Mouse (Mus musculus) erythroblast, embryonic 14.5 days (primary cell): ENCODE results near the gene Cpm. TPM values are rescaled to one million over a fixed set of nuclear protein-coding genes. Genes with fewer than 3 reads are reported as not detected.

Source experiments
- H3K27me3 ChIP-seq: 2 replicates; pipeline ENCODE4 v1.6.1; 2012; ENCODE audit warnings: inconsistent platforms; ENCODE audit not compliant: control insufficient read depth
- H3K36me3 ChIP-seq: 2 replicates; pipeline ENCODE4 v1.6.1; 2012; ENCODE audit warnings: mild to moderate bottlenecking, inconsistent platforms; ENCODE audit not compliant: control insufficient read depth
- H3K4me1 ChIP-seq: 2 replicates; pipeline ENCODE4 v1.6.1; 2012; ENCODE audit warnings: inconsistent platforms; ENCODE audit not compliant: control insufficient read depth
- H3K4me3 ChIP-seq: replicated peaks from 2 replicates; pipeline ENCODE3; 2012; ENCODE audit warnings: moderate library complexity, mild to moderate bottlenecking, inconsistent platforms
- H3K9me3 ChIP-seq: 2 replicates; pipeline ENCODE4 v1.6.1; 2012; ENCODE audit warnings: low read length, inconsistent platforms, mixed read lengths; ENCODE audit not compliant: control insufficient read depth
- GATA1 ChIP-seq: IDR thresholded peaks from 2 replicates; pipeline ENCODE4 v1.6.1; 2012; ENCODE audit warnings: low read length, inconsistent platforms, mixed read lengths
- TAL1 ChIP-seq: IDR thresholded peaks from 3 replicates; pipeline ENCODE4 v1.6.1; 2012; ENCODE audit warnings: low read length, inconsistent platforms, mixed read lengths
- polyA plus RNA-seq: library from polyadenylated mRNA; stranded (reverse); fragments of >175 nt; gene quantifications from 2 replicates; pipeline ENCODE4 v1.2.3, GENCODE M21; 2012

Gene Cpm
- polyA plus RNA-seq, 1 experiment = not detected

DNA sequence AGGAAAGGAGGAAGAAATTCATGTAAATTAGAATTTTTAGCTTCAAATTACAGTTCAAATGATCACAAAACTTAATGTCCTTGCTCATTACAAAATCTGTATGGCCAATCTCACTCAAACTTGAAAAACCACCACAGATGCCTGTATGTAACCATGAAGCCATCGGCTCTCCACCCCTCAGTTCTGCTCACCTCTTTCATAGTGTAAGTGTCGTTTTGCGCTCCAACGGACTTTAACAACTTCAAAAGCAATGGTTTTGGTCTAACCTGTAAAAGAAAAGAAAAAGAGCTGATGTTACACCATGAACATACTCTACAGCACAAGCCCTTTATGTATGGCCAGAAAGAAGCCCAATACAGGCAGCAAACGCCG, 75.7 kb downstream of the Cpm start:
- H3K4me1 ChIP-seq = peaks cover 19% of the 10 kb centered on the region
- H3K4me3 ChIP-seq = no peak overlapping the region
- H3K27me3 ChIP-seq = no peaks in the 10 kb centered on the region
- peaks cover 84% of the 10 kb centered on the region for H3K36me3 ChIP-seq
- H3K9me3 ChIP-seq = no peaks in the 10 kb centered on the region
- TF ChIP-seq GATA1 = no peak
- TF ChIP-seq TAL1 = no peak

DNA sequence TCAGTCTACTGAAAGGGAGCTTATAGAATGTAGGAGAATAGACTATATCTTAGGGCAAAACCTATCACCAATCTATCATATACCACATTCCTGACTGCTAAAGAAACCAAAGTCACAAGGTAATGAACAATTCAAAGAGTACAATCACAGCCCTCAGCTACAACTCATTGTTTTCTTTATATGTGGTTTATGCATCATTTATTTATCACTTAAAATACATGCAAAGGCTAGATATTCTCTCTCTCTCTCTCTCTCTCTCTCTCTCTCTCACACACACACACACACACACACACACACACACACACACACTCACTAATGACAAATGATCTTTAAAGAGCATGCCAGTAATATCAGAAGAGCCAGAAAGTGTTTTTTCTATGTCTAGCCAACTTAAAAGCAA, 76.5 kb downstream of the Cpm start:
- no peak for TF ChIP-seq GATA1
- no peak for TF ChIP-seq TAL1
- Histone ChIP-seq H3K4me3 (no peak overlapping the region), H3K9me3 (no peaks in the 10 kb centered on the region), H3K27me3 (no peaks in the 10 kb centered on the region), H3K36me3 (peaks cover 75% of the 10 kb centered on the region), H3K4me1 (peaks cover 19% of the 10 kb centered on the region)

DNA sequence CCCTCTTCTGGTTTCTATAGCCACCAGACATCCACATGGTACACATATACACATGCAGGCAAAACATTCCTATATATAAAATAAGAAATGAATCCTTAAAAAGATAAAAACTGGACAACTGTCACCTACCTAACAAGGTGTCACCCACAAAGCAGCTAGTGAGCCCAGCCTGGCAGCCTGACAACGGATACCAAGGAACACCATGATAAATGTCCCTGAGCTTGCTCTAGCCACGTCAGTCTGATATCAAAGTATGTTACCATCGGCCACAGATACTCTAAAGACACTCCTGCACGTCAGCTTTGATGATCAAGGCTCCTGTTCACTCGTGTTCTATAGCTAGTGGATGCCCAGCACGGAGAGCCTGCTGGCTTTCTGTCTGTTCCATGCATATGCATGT, 77.1 kb downstream of the Cpm start:
- Histone ChIP-seq H3K27me3 (no peaks in the 10 kb centered on the region), H3K4me3 (no peak overlapping the region), H3K9me3 (no peaks in the 10 kb centered on the region), H3K36me3 (peaks cover 69% of the 10 kb centered on the region), H3K4me1 (peaks cover 25% of the 10 kb centered on the region)
- TF ChIP-seq TAL1 = no peak
- TF ChIP-seq GATA1 = no peak

DNA sequence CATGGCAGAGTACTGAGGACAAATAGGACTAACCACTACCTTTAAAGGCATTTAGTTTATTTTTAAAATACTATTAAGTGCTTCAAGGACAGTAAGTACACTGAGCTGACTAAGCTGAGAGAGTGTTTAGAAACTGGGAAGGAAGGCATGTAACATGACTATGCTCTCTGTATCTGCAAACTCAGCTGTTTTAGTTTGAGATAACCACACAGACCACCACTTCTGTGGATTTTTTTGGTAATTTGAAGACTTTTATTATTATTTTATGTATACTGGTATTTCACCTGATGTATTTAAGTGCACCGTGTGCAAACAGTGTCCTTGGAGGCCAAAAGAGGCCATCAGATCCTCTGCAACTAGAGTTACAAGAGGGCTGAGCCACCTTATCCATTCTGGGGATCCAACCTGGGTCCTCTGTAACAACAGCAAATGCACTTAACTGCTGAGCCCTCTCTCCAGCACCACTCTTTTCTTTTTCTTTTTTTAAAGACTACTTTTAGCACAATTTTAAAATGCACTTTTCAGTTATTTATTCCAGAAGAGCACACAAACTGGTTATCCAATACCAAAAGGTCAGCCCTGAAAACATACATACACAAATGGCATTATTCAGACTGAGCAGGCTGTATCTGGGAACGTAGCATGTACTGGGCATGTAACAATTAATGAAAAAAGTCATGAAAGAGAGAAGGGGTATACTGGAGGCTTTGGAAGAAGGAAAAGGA, 78.0 kb downstream of the Cpm start:
- Histone ChIP-seq H3K36me3 (peaks cover 60% of the 10 kb centered on the region), H3K4me1 (peaks cover 30% of the 10 kb centered on the region), H3K4me3 (no peak overlapping the region), H3K27me3 (no peaks in the 10 kb centered on the region), H3K9me3 (no peaks in the 10 kb centered on the region)
- TF ChIP-seq TAL1 (no peak), GATA1 (no peak)

DNA sequence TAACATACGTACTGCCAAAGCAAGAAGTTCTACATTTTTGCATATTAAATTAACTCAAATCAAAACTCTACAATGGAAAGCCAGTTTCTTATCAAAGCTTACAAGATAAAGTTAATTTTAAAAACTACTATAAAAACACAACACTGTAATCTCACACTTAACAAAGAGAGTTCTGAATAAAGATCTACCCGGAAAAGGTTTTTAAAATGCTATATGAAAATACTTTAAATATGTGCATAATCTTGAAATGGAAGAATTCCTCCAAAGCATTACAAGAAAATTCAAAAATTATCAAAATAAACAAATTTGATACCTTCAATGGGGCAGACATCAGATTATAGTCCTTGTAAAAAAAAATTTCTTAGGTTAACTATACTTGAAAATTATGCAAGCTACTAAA, 79.1 kb downstream of the Cpm start:
- peak overlapping the region; percentile 98 for H3K4me3 ChIP-seq
- H3K4me1 ChIP-seq = peaks cover 30% of the 10 kb centered on the region
- TF ChIP-seq GATA1 (no peak), TAL1 (no peak)

DNA sequence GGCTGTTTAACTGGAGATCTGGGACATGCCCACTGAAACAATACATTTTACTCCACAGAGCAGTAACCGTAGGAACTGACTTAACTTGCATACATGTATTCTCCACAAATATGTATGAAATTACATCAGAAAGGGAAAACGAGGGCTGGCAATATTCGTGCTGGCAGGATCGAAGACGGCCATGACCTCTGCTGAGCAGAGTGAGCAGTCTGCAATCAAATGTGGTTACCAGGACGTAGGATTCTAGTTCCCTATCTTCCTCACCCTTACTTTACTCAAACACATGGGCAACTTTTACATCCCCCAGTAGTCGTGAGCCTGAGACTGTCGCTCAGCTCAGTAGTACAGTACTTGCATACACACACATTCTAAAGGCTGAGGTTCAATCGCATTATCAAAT, 79.6 kb downstream of the Cpm start:
- no peaks in the 10 kb centered on the region for H3K9me3 ChIP-seq
- peaks cover 30% of the 10 kb centered on the region for H3K4me1 ChIP-seq
- H3K27me3 ChIP-seq = no peaks in the 10 kb centered on the region
- peaks cover 45% of the 10 kb centered on the region for H3K36me3 ChIP-seq
- H3K4me3 ChIP-seq = peak overlapping the region; percentile 98
- TF ChIP-seq GATA1 (no peak), TAL1 (no peak)

More for the DNA sequence above, 79.1 kb downstream of the Cpm start:
- H3K27me3 ChIP-seq = no peaks in the 10 kb centered on the region
- H3K9me3 ChIP-seq = no peaks in the 10 kb centered on the region
- H3K36me3 ChIP-seq = peaks cover 50% of the 10 kb centered on the region

DNA sequence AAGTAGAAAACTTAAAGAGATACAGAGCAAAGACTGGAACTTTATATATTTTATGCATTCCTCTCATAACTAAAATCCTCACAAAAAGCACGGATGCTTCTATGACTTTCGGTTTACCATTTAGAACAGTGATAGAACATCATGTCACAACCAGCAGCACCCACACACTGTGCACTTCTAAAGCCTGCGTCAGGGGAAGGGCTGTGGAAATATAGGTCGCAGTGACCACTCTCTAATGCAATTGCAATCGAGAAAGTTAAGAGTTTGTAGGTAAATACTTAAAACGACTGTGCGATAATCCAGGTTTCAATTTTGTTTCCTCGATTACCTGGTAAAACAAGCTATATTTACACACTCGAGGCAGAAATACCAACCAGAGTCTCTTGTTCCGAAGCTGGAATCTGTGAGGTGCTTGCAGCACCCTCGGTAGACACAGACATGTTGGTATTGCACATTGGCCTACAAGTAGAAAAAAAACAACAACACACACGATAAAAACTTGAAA, 80.1 kb downstream of the Cpm start:
- no peaks in the 10 kb centered on the region for H3K27me3 ChIP-seq

DNA sequence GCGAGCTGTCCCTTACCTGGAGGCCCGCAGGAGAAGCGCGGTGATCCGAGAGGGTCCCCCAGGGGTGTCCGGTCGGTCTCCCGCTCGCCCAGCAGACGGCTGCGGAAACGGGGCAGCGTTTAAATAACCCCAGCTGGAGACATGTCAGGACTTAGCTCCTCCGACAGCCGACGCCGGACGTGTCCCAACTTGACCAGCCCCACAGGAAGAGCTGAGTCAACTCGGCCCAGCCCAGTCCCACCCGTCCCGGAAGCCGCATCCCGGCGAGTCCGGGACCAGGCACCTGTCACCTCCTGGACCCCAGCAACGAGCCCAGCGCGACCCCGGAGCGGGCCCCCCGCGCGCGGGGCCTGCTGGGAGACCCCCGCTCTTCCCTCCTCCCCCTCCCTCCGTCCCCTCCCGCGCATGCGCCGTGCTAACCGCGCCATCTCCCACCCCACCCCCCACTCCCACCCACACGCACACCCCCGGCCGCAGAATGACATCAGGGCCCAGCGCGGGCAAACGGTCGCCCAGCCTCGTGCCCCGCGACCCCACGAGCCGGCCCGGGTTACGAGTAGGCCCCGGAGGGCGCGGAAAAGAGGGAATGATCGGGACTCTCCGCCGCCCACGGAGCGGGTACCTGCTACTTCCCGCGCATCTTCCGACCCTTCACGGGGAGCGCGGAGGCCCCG, 80.8 kb downstream of the Cpm start:
- H3K4me3 ChIP-seq = peak overlapping the region; percentile 98
- no peak for TF ChIP-seq GATA1
- no peak for TF ChIP-seq TAL1
- H3K36me3 ChIP-seq = peaks cover 33% of the 10 kb centered on the region
- H3K9me3 ChIP-seq = no peaks in the 10 kb centered on the region
- H3K4me1 ChIP-seq = peaks cover 30% of the 10 kb centered on the region
- no peaks in the 10 kb centered on the region for H3K27me3 ChIP-seq

More for the DNA sequence above, 80.1 kb downstream of the Cpm start:
- Histone ChIP-seq H3K4me3 (peak overlapping the region; percentile 98), H3K36me3 (peaks cover 40% of the 10 kb centered on the region), H3K4me1 (peaks cover 30% of the 10 kb centered on the region), H3K9me3 (no peaks in the 10 kb centered on the region)
- TF ChIP-seq GATA1 (no peak), TAL1 (no peak)

DNA sequence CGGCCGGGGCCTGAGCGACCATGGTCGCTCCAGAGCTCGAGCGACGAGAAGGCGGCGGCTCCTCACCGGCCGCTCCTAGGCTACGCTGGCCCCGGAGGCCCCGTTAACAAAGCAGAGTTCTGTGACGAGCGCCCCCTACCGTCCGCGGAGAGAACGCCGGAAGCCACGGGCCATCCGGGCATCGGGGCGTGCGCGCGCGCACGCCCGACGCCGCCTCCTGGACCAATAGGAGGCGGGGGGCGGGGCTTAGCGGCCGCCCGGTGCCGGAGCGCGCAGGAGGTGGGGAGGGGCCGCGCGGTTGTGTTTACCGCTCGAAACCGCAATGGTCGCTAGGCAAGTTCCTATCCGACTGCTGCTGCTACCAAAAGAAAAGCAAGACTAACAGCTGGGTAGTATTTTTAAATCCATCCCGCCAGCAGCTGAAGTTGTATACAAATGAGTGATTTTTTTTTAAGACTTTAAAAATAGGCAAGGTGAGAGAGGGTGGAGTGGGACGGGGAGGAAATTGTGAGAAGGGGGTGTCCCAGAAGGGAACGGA, 81.4 kb downstream of the Cpm start, which contains the start of gene Mdm2:
Gene Mdm2 (minus strand): TSS at position 155 of the 538 bp plus-strand sequence.
- peaks cover 30% of the 10 kb centered on the region for H3K4me1 ChIP-seq

More for the DNA sequence above, 81.4 kb downstream of the Cpm start, which contains the start of gene Mdm2:
- peak within 1 kb of the TSS; percentile 98 for H3K4me3 ChIP-seq
- TF ChIP-seq TAL1 (no peak), GATA1 (no peak)
- peaks cover 27% of the 10 kb centered on the region for H3K36me3 ChIP-seq
- no peaks in the 10 kb centered on the region for H3K9me3 ChIP-seq
- H3K27me3 ChIP-seq = no peaks in the 10 kb centered on the region
